Mouse (Mus musculus): Measurements from ENCODE around the gene Galk1.

DNA sequence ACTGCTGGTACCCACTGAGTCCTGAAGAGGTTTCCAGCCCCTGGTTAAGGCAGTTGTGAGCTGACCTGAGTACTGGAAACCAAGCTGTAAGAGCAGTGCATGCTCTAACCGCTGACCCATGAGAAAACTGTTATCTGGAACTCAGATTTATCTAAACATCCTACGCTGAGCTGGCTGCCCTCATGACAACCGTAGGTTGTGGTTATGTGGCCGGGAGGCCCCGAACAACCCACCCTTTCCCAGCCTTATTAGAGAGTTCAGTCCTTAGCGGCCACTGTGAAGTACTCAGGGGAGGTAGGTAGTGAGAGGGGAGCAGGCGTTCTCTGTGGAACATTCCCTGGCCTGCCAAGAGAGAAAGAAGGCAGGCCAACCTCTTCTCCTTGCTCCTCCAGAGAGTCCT is 13.5 kb downstream of the Galk1 start:
- TF ChIP-seq GATA1 (IDR thresholded peaks at IDR 0.05; ENCODE audit: borderline replicate concordance, low read length) (no peak), FLI1 (IDR thresholded peaks at IDR 0.05; ENCODE audit: low read length) (no peak)
